ENCODE assay signal across 21 mouse cellular contexts in the genomic region with DNA sequence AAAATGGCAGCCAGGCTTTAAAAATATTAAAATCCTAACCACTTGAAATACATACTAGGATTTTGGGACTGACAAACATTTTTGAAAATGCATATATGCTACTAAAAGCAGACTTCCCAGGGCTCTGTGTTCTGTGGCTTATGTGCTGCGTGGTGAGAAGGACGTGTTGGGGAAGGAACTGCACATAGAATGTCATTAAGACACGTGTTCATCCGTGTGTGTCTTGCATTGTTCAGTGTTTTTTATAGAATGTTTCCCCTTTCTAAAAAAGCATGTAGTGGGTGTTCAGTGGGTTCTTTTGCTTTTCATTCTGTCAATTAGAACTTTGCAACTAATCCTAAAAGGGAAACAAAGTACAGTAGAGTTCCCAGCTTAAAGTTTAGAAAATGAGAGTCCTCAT.
DNase-seq lines count a peak whose midpoint lies in the region.
"Had no signal": no experiment of that assay in that cellular context is flagged by ENCODE, and none has a peak within 500 bp of the region (broad histone marks: within the 10 kb centered on the region; RNA-seq: fewer than 3 reads in every experiment).

No protein-coding gene starts in this region.

- DNase-seq in left cerebral cortex, postnatal 14 days (ENCODE audit: low spot score in 2 of 2) = peak; percentile 40 to 78
- no peak for DNase-seq in left cerebral cortex, postnatal 10 days (ENCODE audit: extremely low spot score in 1 of 2, low spot score in 2 of 2)
- peak; percentile 37 to 63 for DNase-seq in right cerebral cortex, postnatal 10 days (ENCODE audit: low spot score in 2 of 2)
- no peak for DNase-seq in right cerebral cortex, postnatal 4 days
- peak; percentile 61 for DNase-seq in brain, adult 2 months (ENCODE audit: low read depth, low spot score)
- peak; percentile 67 for DNase-seq in splenic B cell, adult 2 months (ENCODE audit: low read depth, low spot score)
- DNase-seq in heart, adult 18-20 months = no peak
- DNase-seq: adrenal gland, adult 8-10 months; adrenal gland, postnatal 36 days; cerebellum, adult 11 months; cerebellum, adult 8-10 months; cerebellum, postnatal 14 days; embryo, embryonic 11 days; gastrocnemius, postnatal 10 days; heart, adult 2 months; heart, postnatal 14 days had no signal

- H3K36me3 ChIP-seq in splenic B cell, adult 2 months (ENCODE audit: control insufficient read depth, insufficient read depth, low read length, poor library complexity, severe bottlenecking) = no peaks in the 10 kb centered on the region
- H3K36me3 ChIP-seq: embryonic facial prominence, embryonic 15.5 days; forebrain, embryonic 10.5 days; G1E; heart, embryonic 15.5 days; hindbrain, embryonic 13.5 days had no signal

- no peaks in the 10 kb centered on the region for H3K27me3 ChIP-seq in splenic B cell, adult 2 months (ENCODE audit: control insufficient read depth, insufficient read depth, low read length, poor library complexity, severe bottlenecking)
- H3K27me3 ChIP-seq: embryonic facial prominence, embryonic 15.5 days; heart, embryonic 15.5 days; hindbrain, embryonic 13.5 days had no signal

- intact Hi-C loops in left cerebral cortex, postnatal 14 days (cut with DNase I) = loop anchor here (10.0 kb wide), 3 partner anchors 594 to 1124 kb away; partner anchors contain the start of gene Cetn3
- intact Hi-C loops in left cerebral cortex, postnatal 10 days (cut with DNase I) = loop anchor here (5.0 to 10.0 kb wide), 5 partner anchors 174 to 967 kb away; no protein-coding TSS in a partner anchor

Comparison
In these comparisons a context has a peak if more than half of its experiments do, and no peak if none do; other contexts are left out.
1. DNase-seq: peak in left cerebral cortex, postnatal 14 days (2 of 2), right cerebral cortex, postnatal 10 days (2 of 2), brain, adult 2 months (single experiment) and splenic B cell, adult 2 months (single experiment); none in left cerebral cortex, postnatal 10 days (0 of 2), right cerebral cortex, postnatal 4 days (single experiment) and heart, adult 18-20 months (0 of 2).